Mouse (Mus musculus): ENCODE results near the gene Best2. TPM values are rescaled to one million over a fixed set of nuclear protein-coding genes. Genes with fewer than 3 reads are reported as not detected.

Gene Best2
- total RNA-seq, 2 experiments from 2014 or later: not detected

DNA sequence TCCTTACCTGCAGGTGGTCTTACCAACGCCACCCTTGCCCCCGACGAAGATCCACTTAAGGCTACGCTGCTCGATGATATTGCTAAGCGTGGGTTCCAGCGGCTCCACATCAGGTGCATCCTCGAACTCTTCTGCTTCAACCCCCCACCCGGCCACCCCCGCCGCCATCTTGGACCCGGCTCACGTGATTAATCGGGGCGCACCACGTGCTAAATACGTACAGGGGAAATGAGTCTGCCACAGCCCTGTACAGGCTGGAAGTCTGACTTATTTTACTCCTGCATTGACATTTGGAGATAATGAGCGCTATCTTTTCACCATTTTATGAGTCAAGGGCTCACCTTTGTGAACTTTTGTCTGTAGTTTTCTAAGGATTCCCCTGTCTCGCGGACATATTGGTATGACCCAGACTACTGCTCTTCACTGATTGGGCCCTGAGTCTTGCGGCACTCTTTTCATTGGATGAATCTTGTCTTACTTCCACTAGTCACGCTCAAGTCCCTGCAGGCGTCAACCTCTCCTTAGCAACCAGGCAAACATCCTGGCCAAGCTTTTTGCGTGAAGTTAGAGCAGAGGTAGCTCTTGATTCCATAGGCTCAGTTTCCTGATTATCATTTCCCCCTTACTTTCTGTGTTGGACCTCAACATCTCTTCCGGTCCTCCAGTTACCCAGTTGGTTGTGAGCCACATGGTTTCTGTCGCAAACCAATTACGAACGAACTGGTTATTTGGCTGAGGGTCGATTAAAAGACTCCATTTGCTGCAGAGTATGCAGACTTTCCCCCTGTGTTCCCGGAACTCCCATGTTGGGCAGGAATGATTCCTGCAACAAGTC, 11.0 kb upstream of the Best2 start, which contains the start of gene Asna1:
Gene Asna1 (minus strand): TSS at position 184 of the 835 bp plus-strand sequence.
- DNase-seq (ENCODE audit: low spot score in 2 of 2): peak; percentile 72 to 74

DNA sequence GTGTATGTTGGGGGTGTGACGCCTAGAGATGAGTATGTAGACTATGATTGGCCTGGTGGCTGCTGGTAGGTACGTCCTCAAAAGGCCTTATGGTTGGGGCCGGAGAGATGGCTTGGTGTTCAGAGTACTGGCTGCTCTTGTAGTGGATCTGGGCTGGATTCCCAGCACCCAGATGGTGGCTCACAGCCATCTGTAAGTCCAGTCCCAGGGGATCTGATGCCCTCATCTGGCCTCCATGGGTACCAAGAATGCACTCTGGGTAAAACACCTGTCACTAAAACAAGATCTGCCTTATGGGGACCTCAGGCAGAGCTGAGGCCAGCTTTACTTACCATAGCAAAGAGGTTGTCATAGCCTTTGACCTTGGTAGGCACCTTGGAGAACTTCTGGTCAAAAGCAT, 9.5 kb upstream of the Best2 start:
- no peak for DNase-seq (ENCODE audit: low spot score in 2 of 2)

DNA sequence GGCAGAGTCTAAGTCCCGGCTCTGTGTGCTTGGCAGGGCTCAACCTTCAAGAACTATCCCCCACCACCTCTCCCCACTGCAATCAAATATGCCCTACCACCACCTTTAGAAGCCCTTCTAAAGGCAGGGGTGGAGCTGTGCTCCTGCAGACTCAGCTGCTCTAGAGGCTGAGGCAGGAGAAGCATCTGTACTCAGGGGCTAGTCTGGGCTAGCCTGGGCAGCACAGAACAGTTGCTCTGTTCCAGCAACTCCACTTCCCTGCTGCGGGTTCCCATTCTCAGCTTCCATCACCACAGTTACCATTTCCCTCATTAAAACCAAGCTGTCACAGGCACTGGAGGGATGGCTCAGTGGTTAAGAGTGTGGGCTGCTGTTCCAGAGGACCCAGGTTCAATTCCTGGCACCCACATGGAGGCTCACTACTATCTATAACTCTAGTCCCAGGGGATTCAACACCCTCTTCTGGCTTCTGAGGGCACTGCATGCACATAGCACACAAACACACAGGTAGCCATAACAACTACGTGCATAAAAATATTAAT, 7.3 kb upstream of the Best2 start:
- DNase-seq (ENCODE audit: low spot score in 2 of 2): no peak

DNA sequence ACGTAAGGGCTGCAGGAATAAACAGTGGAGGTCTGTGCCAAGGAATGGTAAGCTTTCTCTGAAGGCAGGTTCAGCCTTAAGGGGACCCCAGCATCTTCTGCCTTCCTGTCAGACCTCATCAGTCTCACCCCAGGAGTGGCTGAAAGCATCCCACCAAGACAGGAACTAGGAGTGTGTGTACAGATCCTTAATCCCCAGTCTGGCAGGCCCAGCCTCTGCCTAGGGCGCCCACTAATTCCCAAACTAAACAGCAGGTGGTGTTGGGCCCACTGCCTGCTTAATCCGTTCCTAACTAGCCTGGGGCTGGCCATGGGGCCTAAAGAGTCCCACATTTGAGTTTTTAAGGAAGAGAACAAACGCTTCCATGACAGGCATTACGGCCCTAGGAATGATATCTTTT, 2.9 kb upstream of the Best2 start:
- DNase-seq (ENCODE audit: low spot score in 2 of 2): no peak

DNA sequence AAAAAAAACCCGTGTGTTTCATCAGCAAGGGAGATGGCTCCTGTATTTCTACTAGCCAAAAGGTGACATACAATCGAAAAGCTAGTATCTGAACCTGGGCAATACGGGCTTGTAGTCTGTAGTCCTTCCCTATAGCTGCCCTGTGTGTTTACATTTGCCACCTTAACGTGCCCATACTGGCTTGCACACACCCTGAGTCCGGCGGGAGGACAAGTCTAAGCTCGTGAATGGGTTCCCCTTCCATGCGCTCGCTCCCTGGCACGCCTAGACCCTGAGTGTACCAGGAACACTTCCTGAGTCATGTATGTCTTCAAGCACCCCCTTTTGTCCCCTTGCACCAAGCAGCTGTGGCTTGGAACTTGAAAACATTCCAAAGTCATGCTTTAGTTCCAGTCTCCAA, 2.4 kb upstream of the Best2 start:
- DNase-seq (ENCODE audit: low spot score in 2 of 2): no peak

DNA sequence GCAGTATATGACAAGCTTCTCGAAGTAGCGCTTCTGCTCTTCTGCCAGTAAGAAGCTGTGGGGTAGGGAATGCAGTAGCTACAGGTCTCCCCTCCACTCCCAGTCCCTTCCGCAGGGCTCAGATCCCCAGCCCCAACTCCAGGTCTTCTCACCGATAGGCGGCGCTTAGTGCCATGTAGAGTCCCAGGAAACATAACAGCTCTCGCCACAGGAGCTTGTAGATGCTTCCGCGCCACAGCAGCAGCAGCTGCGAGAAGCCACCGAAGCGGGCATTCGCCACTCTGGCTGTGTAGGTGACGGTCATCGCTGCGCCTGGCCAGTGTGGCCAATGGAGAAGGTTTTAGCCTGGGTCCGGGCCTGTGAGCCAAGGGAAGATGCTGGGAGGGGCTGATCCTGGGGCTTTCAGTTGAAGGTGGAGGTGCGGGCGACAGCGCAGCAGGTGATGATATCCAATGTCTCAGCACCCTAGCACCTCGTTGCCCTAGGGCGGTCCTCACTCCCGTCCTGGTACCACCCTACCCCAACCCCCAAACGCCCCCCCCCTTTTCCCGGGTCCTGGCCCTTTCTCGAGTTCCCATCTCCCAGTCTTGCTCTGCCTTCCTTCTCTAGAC, 996 bp downstream of the Best2 start:
- DNase-seq (ENCODE audit: low spot score in 2 of 2): peak; percentile 63 to 66

DNA sequence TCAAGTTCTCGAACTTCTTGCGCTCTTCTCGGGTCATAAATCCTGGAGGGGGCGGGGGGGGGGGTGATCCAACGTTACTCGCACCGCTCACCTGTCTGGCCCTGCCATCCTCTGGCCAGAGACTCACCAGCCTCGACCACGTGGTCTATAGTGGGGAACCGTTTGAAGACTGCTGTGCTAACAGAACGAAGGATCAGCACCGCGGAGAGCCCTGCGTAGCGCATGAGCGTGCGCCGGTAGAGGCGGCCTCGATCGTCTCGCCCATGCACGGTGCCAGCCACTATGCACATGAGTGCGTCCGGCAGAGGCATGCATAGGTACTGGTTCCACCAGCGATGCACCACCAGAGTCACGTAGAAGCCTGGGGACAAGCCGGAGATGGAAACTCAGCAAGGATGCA, 3.1 kb downstream of the Best2 start:
- DNase-seq (ENCODE audit: low spot score in 2 of 2): no peak

DNA sequence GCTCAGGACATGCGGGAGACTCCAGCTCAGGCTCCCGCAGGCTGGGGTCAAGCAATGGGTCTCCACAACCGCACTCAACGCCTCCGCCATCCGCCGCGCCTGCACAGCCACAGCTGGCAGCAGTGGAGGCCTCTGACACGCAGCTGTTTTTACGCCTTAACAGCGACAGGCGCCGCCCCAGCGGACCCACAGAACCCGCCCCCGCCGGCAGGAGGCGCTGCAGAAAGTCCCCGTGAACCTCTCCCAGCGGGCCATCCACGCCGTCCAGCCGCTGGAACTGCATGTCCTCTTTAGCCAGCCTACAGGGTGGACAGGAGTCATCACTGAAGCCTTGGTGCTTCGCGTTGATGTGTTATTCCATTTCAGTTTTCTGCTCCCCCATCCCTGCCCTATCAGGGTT, 6.6 kb downstream of the Best2 start:
- peak in 1 of 2 experiments; percentile 50 for DNase-seq (ENCODE audit: low spot score in 2 of 2)

DNA sequence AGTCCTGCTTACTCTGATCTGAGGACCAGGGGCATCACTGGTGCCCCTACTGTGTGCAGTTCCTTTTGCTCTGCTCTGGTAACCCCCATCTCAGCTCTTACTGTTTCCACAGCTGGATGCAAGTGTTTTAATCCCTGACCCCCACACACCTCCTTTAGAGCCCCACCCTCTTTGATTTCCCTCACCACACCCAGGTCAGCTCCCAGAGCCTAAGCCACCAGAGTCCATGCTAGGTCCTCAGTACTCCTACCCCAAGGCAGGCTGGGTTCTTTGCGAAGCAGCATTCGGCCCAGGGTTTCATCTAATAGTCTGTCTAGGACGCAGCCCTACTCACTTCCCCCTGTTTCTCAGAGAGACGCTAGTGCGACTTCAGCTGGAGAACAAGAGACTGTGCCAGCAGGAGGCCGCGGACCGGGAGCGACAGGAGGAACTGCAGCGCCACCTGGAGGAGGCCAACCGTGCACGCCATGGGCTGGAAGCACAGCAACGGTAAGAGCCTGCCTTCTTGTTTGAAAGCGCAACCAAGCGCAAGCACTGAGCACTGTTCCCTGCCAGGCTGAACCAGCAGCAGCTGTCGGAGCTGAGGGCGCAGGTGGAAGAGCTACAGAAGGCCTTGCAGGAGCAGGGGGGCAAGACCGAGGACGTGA, 16.6 kb downstream of the Best2 start:
- DNase-seq (ENCODE audit: low spot score in 2 of 2): peak; percentile 90 to 93

DNA sequence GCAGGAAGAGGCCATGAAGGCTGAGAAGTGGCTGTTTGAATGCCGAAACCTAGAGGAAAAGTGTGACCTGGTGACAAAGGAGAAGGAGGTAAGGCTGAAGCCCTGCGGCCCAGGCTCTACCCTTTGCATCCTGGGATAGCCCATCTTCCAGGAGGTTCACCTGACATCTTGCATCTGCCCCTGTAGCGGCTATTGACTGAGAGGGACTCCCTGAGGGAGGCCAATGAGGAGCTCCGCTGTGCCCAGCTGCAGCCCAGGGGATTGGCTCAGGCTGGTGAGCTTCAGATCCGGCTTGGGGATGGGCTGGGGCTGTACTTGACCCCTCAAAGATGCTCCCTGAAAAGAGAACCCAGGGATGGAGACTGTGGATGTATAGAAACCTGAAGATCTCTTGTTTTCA, 17.4 kb downstream of the Best2 start:
- DNase-seq (ENCODE audit: low spot score in 2 of 2): no peak

DNA sequence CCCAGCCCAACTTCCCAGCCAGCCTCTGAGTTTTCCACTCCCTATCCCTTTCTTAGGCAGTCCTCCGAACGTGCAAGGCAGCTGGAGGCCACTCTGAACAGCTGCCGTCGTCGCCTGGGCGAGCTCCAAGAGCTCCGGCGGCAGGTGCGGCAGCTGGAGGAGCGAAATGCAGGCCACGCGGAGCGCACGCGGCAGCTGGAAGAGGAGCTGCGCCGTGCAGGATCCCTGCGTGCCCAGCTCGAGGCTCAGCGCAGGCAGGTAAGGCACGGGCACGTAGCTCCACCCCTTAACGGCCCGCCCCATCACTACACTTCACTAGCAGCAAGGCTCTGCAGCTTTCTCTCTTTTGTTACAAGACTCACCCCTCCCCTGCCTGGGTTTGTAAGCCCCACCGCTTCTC, 18.7 kb downstream of the Best2 start:
- no peak for DNase-seq (ENCODE audit: low spot score in 2 of 2)

DNA sequence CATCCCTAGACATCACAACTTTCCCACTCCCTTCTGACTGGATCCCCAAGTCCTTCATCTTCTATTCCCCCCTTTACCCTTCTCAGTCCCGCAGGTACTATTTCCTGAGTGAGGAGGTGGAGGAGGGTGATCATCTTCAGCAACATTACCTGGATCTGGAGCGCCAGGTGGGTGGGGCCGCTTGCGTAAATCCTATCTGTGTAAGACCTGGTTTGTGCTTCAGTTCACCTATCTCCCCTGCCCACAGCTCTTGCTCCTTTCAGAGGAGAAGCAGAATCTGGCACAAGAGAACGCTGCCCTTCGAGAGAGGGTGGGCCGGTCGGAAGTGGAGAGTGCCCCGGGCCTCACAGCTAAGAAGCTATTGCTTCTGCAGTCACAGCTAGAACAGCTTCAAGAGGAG, 20.0 kb downstream of the Best2 start:
- no peak for DNase-seq (ENCODE audit: low spot score in 2 of 2)

DNA sequence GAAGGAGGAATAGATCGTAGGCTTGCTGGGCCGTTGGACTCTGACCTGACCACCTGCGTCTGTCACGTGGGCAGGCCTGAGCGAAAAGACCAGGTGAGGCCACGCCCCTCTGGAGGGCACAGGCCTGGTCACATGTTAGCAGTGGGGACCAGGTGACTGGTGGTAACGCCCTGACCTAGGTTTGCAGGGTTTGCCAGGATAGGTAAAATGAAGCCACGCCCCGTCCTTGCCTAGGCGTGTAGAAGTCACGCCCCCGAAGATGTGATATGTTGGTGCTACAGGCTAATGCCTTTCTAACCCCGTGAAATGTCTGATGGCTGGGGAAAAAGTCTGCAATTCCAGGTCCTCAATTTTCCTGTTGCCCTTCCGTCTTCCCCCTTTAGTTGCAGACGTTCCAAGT, 23.5 kb downstream of the Best2 start:
- peak in 1 of 2 experiments; percentile 41 for DNase-seq (ENCODE audit: low spot score in 2 of 2)

DNA sequence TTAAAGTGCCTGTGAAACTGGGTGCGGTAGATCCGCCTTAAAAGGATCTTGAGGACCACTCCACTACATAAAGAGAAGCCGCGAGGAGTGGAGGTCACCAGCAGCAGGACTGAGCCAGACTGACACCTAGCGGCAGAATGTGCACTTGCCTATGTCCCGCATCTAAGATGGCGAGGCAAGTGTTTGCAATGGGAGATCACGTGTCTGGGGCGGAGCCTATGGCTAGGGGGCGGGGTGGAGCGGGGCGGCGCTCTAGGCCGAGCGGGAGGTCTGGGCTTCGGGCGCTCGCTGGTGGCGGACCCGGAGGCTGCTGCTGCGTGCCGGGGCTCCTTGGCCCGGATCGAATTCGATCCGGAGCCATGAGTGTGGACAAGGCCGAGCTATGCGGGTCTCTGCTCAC, 24.0 kb downstream of the Best2 start, which contains the start of gene Hook2:
Gene Hook2 (plus strand): TSS at position 255 of the 400 bp plus-strand sequence.
- DNase-seq (ENCODE audit: low spot score in 2 of 2): peak; percentile 93

DNA sequence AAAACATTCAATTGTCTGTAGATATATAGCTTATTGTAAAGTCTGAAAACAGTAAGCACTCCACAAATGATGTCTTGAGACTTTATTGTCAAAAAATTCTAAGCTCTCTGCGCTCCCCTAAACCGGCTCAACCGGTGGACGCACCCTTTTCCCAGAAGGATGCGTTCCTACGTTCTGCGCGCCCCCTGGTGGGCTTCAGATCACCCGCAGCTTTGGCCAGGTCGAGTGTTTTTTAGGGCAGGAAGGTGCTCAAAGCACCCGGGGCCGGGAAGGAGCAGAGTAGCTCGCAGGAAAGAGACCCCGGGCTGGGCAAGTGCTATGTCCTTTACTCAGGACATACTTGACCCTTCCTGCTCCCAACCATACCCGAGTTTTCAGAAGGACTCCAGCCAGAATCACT, 24.5 kb downstream of the Best2 start:
- DNase-seq (ENCODE audit: low spot score in 2 of 2): peak; percentile 93

DNA sequence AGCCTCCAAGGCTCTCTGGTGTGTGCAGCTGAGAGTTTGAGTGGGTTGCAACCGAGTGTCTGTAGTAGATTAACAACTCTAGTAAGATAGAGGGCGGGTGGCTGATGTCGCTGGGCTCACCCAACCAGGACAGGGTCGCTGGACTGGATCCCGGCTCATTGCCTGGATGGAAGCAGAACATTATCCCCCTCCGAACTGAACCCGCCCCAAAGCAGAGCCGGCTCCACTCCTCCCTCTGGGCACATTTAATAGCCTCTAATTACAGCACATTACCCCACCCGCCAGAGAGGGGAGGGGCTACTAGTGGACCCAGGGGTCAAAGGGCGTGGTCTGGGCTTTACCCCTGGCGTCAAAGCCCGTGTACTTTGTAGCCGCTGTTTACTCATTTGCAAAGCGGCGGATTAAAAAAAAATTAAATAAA, 25.0 kb downstream of the Best2 start:
- DNase-seq (ENCODE audit: low spot score in 2 of 2): peak in 1 of 2 experiments; percentile 49

DNA sequence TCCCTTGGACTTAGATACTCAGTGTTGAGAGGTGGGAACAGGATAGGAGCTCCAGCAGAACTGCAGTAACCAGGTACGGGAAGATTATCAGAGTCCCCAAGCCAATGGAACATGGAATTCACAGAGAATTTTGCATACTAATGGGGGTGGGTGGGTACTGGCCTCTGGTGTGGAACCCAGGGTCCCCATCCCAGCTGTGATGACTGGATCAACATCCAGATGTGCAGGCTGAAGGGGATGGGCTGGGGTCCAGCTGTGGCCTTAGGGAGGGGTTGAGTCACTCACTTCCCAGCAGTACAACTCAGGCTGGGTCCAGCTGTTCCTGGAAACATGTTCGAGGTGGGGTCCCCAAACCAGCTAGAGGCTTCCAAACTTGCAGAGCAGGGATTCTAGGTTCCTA, 26.4 kb downstream of the Best2 start:
- no peak for DNase-seq (ENCODE audit: low spot score in 2 of 2)

DNA sequence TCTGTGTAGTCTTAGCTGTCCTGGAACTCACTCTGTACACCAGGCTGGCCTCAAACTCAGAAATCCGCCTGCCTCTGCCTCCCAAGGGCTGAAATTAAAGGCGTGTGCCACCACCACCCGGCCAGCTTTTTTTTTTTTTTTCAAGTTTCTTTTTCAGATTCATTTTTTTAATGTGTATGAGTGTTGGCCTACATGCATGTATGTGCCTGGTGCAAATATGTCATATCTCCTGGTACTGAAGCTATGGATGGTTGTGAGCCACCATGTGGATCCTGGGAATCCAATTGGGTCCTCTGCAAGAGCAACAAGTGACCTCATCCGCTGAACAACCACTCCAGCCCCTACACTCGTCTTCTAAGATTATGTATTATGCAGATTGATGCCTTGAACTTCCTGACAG, 26.9 kb downstream of the Best2 start:
- no peak for DNase-seq (ENCODE audit: low spot score in 2 of 2)

DNA sequence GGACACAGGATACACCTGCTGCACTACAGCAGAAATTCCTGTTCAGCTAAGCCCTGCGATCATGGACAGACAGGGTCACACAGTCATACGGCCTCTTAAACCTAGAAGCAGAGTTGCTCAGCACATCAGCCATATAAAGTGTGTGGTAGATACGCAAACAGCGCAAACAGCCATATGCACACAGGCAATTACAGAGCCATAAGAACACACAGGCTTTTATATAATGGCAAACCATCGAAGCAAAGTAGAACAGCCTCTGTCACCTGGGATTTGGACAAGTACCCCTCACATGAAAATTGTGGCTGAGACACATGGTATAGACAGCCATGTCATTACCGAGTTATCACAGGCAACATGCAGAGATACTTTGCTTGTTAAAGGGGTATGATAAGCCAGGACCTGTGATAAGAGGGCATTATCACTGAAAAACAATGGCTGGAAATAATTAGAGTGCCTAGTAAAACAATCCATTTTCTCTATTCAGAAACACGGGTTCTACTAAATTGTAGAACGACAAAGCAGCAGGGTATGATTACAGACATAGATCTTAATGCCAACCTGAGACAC, 27.9 kb downstream of the Best2 start:
- no peak for DNase-seq (ENCODE audit: low spot score in 2 of 2)

DNA sequence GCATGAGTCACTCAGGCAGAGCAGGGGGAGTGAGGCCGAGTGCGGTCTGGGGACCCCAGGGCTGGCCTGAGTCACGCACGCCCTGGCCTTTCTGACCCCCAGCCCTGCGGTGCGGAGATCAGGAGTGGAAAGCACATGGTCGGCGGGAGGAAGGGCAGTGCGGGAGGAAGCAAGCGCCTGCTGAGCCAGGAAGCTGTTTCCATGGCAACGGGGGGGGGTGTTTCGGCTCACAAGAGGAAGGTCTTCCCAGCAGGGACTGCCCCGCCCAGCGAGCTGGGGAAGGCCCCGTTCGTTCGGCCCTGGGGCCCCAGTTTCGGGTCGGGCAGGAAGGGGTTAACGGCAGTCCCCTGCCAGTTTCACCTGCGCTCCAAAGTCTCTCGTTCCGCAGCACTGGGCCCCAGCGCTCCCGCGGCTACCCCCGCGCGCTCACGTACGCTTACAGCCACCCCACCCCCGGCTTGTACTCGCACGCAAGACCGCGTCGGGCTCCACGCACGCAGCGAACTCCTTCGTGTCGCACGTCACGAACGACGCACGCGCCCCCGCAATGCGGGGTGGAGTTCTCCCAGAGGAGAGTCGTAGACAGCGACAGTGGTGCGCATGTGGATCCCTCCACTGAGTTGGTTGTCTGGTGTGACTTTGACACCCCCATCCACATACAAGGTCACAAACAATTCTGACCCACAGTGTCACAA, 28.5 kb downstream of the Best2 start:
- peak; percentile 82 to 83 for DNase-seq (ENCODE audit: low spot score in 2 of 2)
